Mouse (Mus musculus) gonadal fat pad, adult 2 months (tissue): ENCODE measurements around the gene Prm1. TPM values are rescaled to one million over a fixed set of nuclear protein-coding genes. Genes with fewer than 3 reads are reported as not detected.

ENCODE experiments used
- polyA plus RNA-seq: library from polyadenylated mRNA; depleted of rRNA; stranded (reverse); fragments of >200 nt; gene quantifications from 2 replicates; pipeline ENCODE4 v1.2.3, GENCODE M21; 2012; rRNA removed

Gene Prm1
- polyA plus RNA-seq, 1 experiment, result 50.4 TPM

Other genes with a start within 250 kb of the Prm1 start
- 2.0 and 3.5 TPM in 2 replicates for gene Socs1, start 20.3 kb downstream of the Prm1 start, polyA plus RNA-seq
- 89.5 and 151 TPM in 2 replicates for gene Tnp2, start 17.2 kb downstream of the Prm1 start, polyA plus RNA-seq
- 1.5 and 3.4 TPM in 2 replicates for gene Prm3, start 14.9 kb downstream of the Prm1 start, polyA plus RNA-seq
- gene Prm2, start 9.7 kb downstream of the Prm1 start, polyA plus RNA-seq, result 224 and 271 TPM in 2 replicates
- not detected in 2 replicates for gene Gm11172, start 7.1 kb upstream of the Prm1 start, polyA plus RNA-seq
- gene Rmi2, start 29.2 kb upstream of the Prm1 start, polyA plus RNA-seq, result 0.08 and 0.14 TPM in 2 replicates